Mouse (Mus musculus): Measurements from ENCODE around the gene Idnk.

Idnk gene

GRCm38 (mm10) chr13:58192146-58192545 lies 34.7 kb downstream of the Idnk start:
- no peak for DNase-seq (ENCODE audit: low read depth in 2 of 2, low spot score in 2 of 2)

- no peak for DNase-seq (ENCODE audit: low read depth in 2 of 2, low spot score in 2 of 2)
These were observed 35.8 kb downstream of the Idnk start for GRCm38 (mm10) chr13:58193221-58193620.

- DNase-seq (ENCODE audit: low read depth in 2 of 2, low spot score in 2 of 2): no peak
These were observed 37.5 kb downstream of the Idnk start for GRCm38 (mm10) chr13:58194908-58195307.

GRCm38 (mm10) chr13:58197211-58197610 lies 39.8 kb downstream of the Idnk start:
- DNase-seq (ENCODE audit: low read depth in 2 of 2, low spot score in 2 of 2): no peak

GRCm38 (mm10) chr13:58197981-58198640 lies 40.7 kb downstream of the Idnk start:
- DNase-seq (ENCODE audit: low read depth in 2 of 2, low spot score in 2 of 2): no peak

GRCm38 (mm10) chr13:58201343-58201742 lies 43.9 kb downstream of the Idnk start:
- DNase-seq (ENCODE audit: low read depth in 2 of 2, low spot score in 2 of 2): no peak

GRCm38 (mm10) chr13:58201908-58202307 lies 44.5 kb downstream of the Idnk start:
- no peak for DNase-seq (ENCODE audit: low read depth in 2 of 2, low spot score in 2 of 2)

- no peak for DNase-seq (ENCODE audit: low read depth in 2 of 2, low spot score in 2 of 2)
These were observed 45.5 kb downstream of the Idnk start for GRCm38 (mm10) chr13:58202903-58203302.

GRCm38 (mm10) chr13:58204202-58204601 lies 46.8 kb downstream of the Idnk start:
- no peak for DNase-seq (ENCODE audit: low read depth in 2 of 2, low spot score in 2 of 2)

- no peak for DNase-seq (ENCODE audit: low read depth in 2 of 2, low spot score in 2 of 2)
These were observed 47.5 kb downstream of the Idnk start for GRCm38 (mm10) chr13:58204986-58205385.

GRCm38 (mm10) chr13:58206084-58206483 lies 48.6 kb downstream of the Idnk start:
- DNase-seq (ENCODE audit: low read depth in 2 of 2, low spot score in 2 of 2): no peak

- no peak for DNase-seq (ENCODE audit: low read depth in 2 of 2, low spot score in 2 of 2)
These were observed 53.0 kb downstream of the Idnk start for GRCm38 (mm10) chr13:58210441-58210840.

- DNase-seq (ENCODE audit: low read depth in 2 of 2, low spot score in 2 of 2): no peak
These were observed 55.1 kb downstream of the Idnk start for GRCm38 (mm10) chr13:58212530-58212929.

GRCm38 (mm10) chr13:58213801-58214200 lies 56.4 kb downstream of the Idnk start:
- DNase-seq (ENCODE audit: low read depth in 2 of 2, low spot score in 2 of 2): no peak
